Mouse (Mus musculus): ENCODE data around the gene Eefsec. TPM values are rescaled to one million over a fixed set of nuclear protein-coding genes. Genes with fewer than 3 reads are reported as not detected.
A peak's percentile ranks its signal among the peaks of the same experiment; 100 is the strongest.

Eefsec gene
- polyA plus RNA-seq, 1 experiment from 2014 or later: 15.3 TPM

- H3K36me3 ChIP-seq (ENCODE audit: control insufficient read depth, insufficient read depth): no peaks in the 10 kb centered on the region
- H3K4me2 ChIP-seq (ENCODE audit: low read depth, low read length): no peak overlapping the region
- no peak overlapping the region for H3K9ac ChIP-seq (ENCODE audit: low read depth, low read length)
- WGBS (ENCODE audit: insufficient replicate concordance): 78% methylated on average over 4 of the region's 4 CpGs
- no peak overlapping the region for H3K4me3 ChIP-seq (ENCODE audit: low read depth, low read length)
- no peaks in the 10 kb centered on the region for H3K9me3 ChIP-seq (replicated peaks; ENCODE audit: control insufficient read depth, low read length)
- H3K27me3 ChIP-seq (ENCODE audit: control insufficient read depth, insufficient read depth, low read depth, low read length): no peaks in the 10 kb centered on the region
- H3K4me1 ChIP-seq (ENCODE audit: control insufficient read depth, low read depth, low read length): peaks cover 4% of the 10 kb centered on the region
- H3K27ac ChIP-seq (ENCODE audit: low read length): no peak overlapping the region
- ATAC-seq (ENCODE audit: low read depth): no peak
Measured at GRCm38 (mm10) chr6:88439056-88439455, 7.3 kb downstream of the Eefsec start.

DNA sequence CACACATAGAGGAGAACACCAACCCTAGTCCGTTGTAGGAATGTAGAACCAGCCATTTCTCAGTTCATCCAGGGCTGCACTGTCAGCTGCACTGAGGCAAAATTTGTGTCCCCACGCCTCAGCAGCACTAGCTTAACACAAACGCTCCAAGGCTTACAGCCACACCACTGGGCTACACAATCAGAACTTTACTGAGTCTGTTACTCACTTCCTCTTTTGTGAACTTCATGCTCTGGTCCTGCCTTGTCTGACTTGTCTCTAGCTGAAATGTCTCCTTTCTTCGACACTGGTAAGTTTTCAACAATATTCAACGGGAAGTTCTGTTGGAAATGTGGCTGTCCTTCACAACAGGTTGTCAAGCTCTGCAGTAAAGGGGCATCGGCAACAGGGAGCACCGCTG is 10.7 kb downstream of the Eefsec start:
- Histone ChIP-seq H3K9me3 (replicated peaks; ENCODE audit: control insufficient read depth, low read length) (no peaks in the 10 kb centered on the region), H3K27me3 (ENCODE audit: control insufficient read depth, insufficient read depth, low read depth, low read length) (no peaks in the 10 kb centered on the region), H3K4me2 (ENCODE audit: low read depth, low read length) (no peak overlapping the region), H3K4me1 (ENCODE audit: control insufficient read depth, low read depth, low read length) (no peaks in the 10 kb centered on the region), H3K27ac (ENCODE audit: low read length) (no peak overlapping the region), H3K36me3 (ENCODE audit: control insufficient read depth, insufficient read depth) (no peaks in the 10 kb centered on the region), H3K9ac (ENCODE audit: low read depth, low read length) (no peak overlapping the region), H3K4me3 (ENCODE audit: low read depth, low read length) (no peak overlapping the region)
- WGBS (ENCODE audit: insufficient replicate concordance): 45% methylated on average over 7 of the region's 7 CpGs
- no peak for ATAC-seq (ENCODE audit: low read depth)

DNA sequence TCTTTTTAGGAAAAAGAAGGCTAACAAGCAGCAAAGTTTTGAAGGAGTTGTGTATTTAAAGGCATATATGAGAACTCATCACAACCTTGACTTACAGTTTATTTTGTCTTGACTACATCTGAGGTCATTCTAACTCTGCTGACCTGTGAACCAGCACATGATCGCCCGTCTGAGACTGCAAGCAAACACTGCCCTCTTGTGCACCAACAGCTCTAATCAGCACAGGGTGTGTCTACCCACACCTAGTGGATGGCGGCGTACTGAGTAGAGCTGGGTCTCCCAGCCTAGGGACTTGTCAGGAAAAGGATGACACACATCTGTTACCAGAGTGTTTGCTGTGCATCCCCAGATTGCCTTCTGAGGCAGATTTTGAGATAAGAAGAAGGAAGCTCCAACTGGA is 15.1 kb downstream of the Eefsec start:
- no peak overlapping the region for H3K4me2 ChIP-seq (ENCODE audit: low read depth, low read length)
- H3K4me1 ChIP-seq (ENCODE audit: control insufficient read depth, low read depth, low read length): no peaks in the 10 kb centered on the region
- H3K27ac ChIP-seq (ENCODE audit: low read length): no peak overlapping the region
- H3K27me3 ChIP-seq (ENCODE audit: control insufficient read depth, insufficient read depth, low read depth, low read length): no peaks in the 10 kb centered on the region
- no peak overlapping the region for H3K9ac ChIP-seq (ENCODE audit: low read depth, low read length)
- 0 out of 2 replicates have a peak, but pooled peaks have one; percentile 41 for ATAC-seq (ENCODE audit: low read depth)
- H3K9me3 ChIP-seq (replicated peaks; ENCODE audit: control insufficient read depth, low read length): no peaks in the 10 kb centered on the region
- no peak overlapping the region for H3K4me3 ChIP-seq (ENCODE audit: low read depth, low read length)
- H3K36me3 ChIP-seq (ENCODE audit: control insufficient read depth, insufficient read depth): no peaks in the 10 kb centered on the region
- WGBS (ENCODE audit: insufficient replicate concordance): 4% methylated on average over 4 of the region's 4 CpGs

GRCm38 (mm10) chr6:88416130-88416758 is 30.1 kb downstream of the Eefsec start:
- H3K9ac ChIP-seq (ENCODE audit: low read depth, low read length): no peak overlapping the region
- no peak overlapping the region for H3K4me3 ChIP-seq (ENCODE audit: low read depth, low read length)
- no peak overlapping the region for H3K27ac ChIP-seq (ENCODE audit: low read length)
- 69% methylated on average over 7 of the region's 7 CpGs for WGBS (ENCODE audit: insufficient replicate concordance)
- H3K9me3 ChIP-seq (replicated peaks; ENCODE audit: control insufficient read depth, low read length): no peaks in the 10 kb centered on the region
- no peak overlapping the region for H3K4me2 ChIP-seq (ENCODE audit: low read depth, low read length)
- ATAC-seq (ENCODE audit: low read depth): no peak
- H3K27me3 ChIP-seq (ENCODE audit: control insufficient read depth, insufficient read depth, low read depth, low read length): no peaks in the 10 kb centered on the region
- no peaks in the 10 kb centered on the region for H3K36me3 ChIP-seq (ENCODE audit: control insufficient read depth, insufficient read depth)
- no peaks in the 10 kb centered on the region for H3K4me1 ChIP-seq (ENCODE audit: control insufficient read depth, low read depth, low read length)

DNA sequence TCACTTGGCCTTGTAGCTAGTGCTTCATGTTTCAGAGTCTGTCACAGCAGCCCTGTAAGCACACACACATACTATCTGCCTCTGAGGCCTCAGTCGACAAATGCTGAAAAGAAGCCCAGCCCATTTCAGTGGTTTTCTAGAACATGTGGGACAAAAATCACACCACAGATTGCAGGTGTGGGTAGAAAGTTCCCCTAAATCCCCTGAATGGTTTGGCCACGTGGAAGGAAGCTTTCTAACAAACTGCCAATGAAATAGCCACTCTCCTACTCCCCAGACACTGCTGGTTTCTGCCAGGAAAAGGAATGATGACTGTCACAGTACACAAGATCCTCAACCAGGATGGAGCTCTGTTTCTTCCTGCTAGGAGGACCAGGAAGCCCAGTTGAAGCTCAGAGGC is 33.7 kb downstream of the Eefsec start:
- H3K9me3 ChIP-seq (replicated peaks; ENCODE audit: control insufficient read depth, low read length): no peaks in the 10 kb centered on the region
- no peak overlapping the region for H3K27ac ChIP-seq (ENCODE audit: low read length)
- WGBS (ENCODE audit: insufficient replicate concordance): 21% methylated on average over 2 of the region's 2 CpGs
- no peak overlapping the region for H3K9ac ChIP-seq (ENCODE audit: low read depth, low read length)
- ATAC-seq (ENCODE audit: low read depth): no peak
- H3K4me2 ChIP-seq (ENCODE audit: low read depth, low read length): no peak overlapping the region
- H3K4me1 ChIP-seq (ENCODE audit: control insufficient read depth, low read depth, low read length): no peaks in the 10 kb centered on the region
- no peak overlapping the region for H3K4me3 ChIP-seq (ENCODE audit: low read depth, low read length)
- H3K27me3 ChIP-seq (ENCODE audit: control insufficient read depth, insufficient read depth, low read depth, low read length): no peaks in the 10 kb centered on the region
- H3K36me3 ChIP-seq (ENCODE audit: control insufficient read depth, insufficient read depth): no peaks in the 10 kb centered on the region

DNA sequence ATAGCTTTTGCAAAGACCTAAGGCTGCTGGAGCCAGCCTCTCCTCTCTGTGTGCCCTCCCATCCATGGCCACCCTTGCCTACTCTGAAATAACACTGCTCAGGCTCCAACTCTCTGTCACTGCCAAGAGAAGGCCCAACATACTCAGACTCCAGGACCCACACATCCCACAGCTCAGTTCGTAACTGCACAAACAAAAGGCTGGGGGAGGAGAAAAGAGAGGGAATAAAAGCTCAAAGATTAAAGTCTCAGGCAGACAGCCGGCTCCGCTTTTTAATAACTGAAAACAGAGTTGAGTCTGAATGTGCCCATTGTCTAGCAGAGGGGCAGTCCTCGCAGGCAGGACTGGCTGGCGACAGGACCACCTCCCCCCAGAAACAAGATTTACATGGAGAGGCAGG is 36.8 kb downstream of the Eefsec start:
- Histone ChIP-seq H3K4me3 (ENCODE audit: low read depth, low read length) (no peak overlapping the region), H3K27me3 (ENCODE audit: control insufficient read depth, insufficient read depth, low read depth, low read length) (no peaks in the 10 kb centered on the region), H3K9ac (ENCODE audit: low read depth, low read length) (no peak overlapping the region), H3K27ac (ENCODE audit: low read length) (no peak overlapping the region), H3K9me3 (replicated peaks; ENCODE audit: control insufficient read depth, low read length) (no peaks in the 10 kb centered on the region), H3K4me1 (ENCODE audit: control insufficient read depth, low read depth, low read length) (no peaks in the 10 kb centered on the region), H3K4me2 (ENCODE audit: low read depth, low read length) (no peak overlapping the region), H3K36me3 (ENCODE audit: control insufficient read depth, insufficient read depth) (no peaks in the 10 kb centered on the region)
- no peak for ATAC-seq (ENCODE audit: low read depth)
- 59% methylated on average over 5 of the region's 5 CpGs for WGBS (ENCODE audit: insufficient replicate concordance)

GRCm38 (mm10) chr6:88400451-88400850 is 45.9 kb downstream of the Eefsec start:
- no peak for ATAC-seq (ENCODE audit: low read depth)
- WGBS (ENCODE audit: insufficient replicate concordance): 70% methylated on average over 6 of the region's 6 CpGs
- Histone ChIP-seq H3K9me3 (replicated peaks; ENCODE audit: control insufficient read depth, low read length) (no peaks in the 10 kb centered on the region), H3K4me3 (ENCODE audit: low read depth, low read length) (no peak overlapping the region), H3K36me3 (ENCODE audit: control insufficient read depth, insufficient read depth) (no peaks in the 10 kb centered on the region), H3K9ac (ENCODE audit: low read depth, low read length) (no peak overlapping the region), H3K4me1 (ENCODE audit: control insufficient read depth, low read depth, low read length) (no peaks in the 10 kb centered on the region), H3K4me2 (ENCODE audit: low read depth, low read length) (no peak overlapping the region), H3K27me3 (ENCODE audit: control insufficient read depth, insufficient read depth, low read depth, low read length) (no peaks in the 10 kb centered on the region), H3K27ac (ENCODE audit: low read length) (no peak overlapping the region)

DNA sequence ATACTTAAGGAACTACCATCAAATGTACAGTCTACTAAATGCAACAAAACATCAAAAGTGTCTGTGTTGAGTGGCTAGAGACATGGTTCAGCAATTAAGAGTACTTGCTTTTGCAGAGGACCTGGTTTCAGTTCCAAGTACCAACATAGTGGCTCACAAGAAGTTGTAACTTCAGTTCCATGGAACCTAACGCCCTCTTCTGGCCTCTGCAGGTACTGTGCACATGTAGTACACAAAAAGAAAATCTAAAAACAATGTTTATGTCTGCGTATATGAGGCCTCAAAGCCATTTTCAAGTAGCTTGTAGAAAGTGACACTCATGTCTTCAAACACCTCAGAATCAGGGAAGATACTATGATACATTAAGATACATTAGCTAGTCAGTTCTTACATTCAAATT is 48.4 kb downstream of the Eefsec start:
- 58% methylated on average over 2 of the region's 2 CpGs for WGBS (ENCODE audit: insufficient replicate concordance)
- no peak for ATAC-seq (ENCODE audit: low read depth)

DNA sequence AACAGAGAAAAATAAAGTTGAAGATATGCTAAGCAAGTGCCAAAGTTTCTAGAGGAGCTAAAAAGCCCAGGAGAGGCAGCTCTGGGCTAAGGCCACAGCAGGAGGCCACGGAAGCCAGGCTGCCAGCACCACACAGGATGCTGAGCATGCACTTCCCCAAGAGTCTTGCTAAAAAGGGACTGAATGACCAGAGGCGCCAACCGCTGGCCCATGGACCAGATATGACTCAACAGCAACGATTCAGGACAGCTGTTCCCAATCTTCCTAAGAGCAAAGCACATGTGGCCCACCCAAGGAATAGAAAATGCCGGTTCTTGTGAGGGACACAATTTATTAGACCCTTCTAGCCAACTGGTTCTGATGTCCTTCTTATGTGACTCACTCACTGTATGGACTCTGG is 57.4 kb downstream of the Eefsec start:
- no peaks in the 10 kb centered on the region for H3K36me3 ChIP-seq (ENCODE audit: control insufficient read depth, insufficient read depth)
- no peak overlapping the region for H3K27ac ChIP-seq (ENCODE audit: low read length)
- no peaks in the 10 kb centered on the region for H3K27me3 ChIP-seq (ENCODE audit: control insufficient read depth, insufficient read depth, low read depth, low read length)
- ATAC-seq (ENCODE audit: low read depth): no peak
- H3K9ac ChIP-seq (ENCODE audit: low read depth, low read length): no peak overlapping the region
- no peak overlapping the region for H3K4me3 ChIP-seq (ENCODE audit: low read depth, low read length)
- no peaks in the 10 kb centered on the region for H3K4me1 ChIP-seq (ENCODE audit: control insufficient read depth, low read depth, low read length)
- no peaks in the 10 kb centered on the region for H3K9me3 ChIP-seq (replicated peaks; ENCODE audit: control insufficient read depth, low read length)
- 47% methylated on average over 5 of the region's 5 CpGs for whole genome bisulfite sequencing (ENCODE audit: insufficient replicate concordance)
- no peak overlapping the region for H3K4me2 ChIP-seq (ENCODE audit: low read depth, low read length)

More for the DNA sequence above, 48.4 kb downstream of the Eefsec start:
- Histone ChIP-seq H3K9me3 (replicated peaks; ENCODE audit: control insufficient read depth, low read length) (no peaks in the 10 kb centered on the region), H3K9ac (ENCODE audit: low read depth, low read length) (no peak overlapping the region), H3K4me2 (ENCODE audit: low read depth, low read length) (no peak overlapping the region), H3K27ac (ENCODE audit: low read length) (no peak overlapping the region), H3K36me3 (ENCODE audit: control insufficient read depth, insufficient read depth) (no peaks in the 10 kb centered on the region), H3K4me3 (ENCODE audit: low read depth, low read length) (no peak overlapping the region), H3K27me3 (ENCODE audit: control insufficient read depth, insufficient read depth, low read depth, low read length) (no peaks in the 10 kb centered on the region), H3K4me1 (ENCODE audit: control insufficient read depth, low read depth, low read length) (no peaks in the 10 kb centered on the region)

Measured in liver, embryonic 16.5 days (tissue).